8 mouse cellular contexts compared by ENCODE assay signal in the genomic region with DNA sequence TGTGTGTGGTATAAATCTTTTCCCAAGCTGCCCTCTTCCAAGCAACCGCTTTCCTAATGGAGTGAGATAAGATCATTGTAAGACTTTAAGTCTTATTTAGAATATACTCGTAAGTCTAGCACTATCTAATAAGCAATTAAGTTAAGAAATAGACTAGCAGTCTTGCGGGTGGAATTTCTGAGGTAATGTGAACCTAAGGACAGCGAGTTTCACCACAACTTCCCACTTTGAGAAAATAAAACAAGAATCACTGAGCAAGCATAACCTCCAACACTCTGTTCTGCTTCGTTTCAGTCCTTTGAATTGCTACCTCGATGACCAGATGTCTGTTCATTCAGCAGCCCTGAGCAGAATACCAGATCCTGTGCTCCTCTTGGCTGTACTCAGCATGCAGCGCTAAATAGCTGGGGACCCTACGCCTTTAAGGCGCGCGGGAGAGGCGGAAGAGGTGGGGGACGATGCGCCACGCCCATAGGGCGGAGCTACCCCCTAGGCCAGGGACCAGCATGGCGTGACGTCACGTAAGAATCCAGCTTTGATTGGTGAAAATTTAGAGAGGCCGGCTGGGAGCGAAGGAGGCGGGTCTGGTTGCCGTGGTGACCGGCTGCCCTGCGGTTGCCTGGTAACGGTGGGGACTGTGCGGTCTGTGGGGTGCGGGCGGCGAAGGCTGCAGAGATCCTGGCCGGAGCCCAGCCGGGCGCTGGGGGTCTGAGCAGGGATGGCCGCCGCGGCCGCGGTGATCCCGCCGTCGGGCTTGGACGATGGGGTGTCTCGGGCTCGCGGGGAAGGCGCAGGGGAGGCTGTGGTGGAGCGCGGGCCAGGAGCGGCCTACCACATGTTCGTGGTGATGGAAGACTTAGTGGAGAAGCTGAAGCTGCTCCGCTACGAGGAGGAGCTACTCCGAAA. TPM values are rescaled to one million over a fixed set of nuclear protein-coding genes. Genes with fewer than 3 reads are reported as not detected.
DNase-seq lines count a peak whose midpoint lies in the region; ATAC-seq lines count a peak whose summit lies in the region.

A gene (plus strand): TSS at position 614 of the 906 bp plus-strand sequence.

- peak; percentile 98 to 99 for ATAC-seq in hematopoietic stem cell, adult 5-6 weeks (replicated peaks in 1 of 2; ENCODE audit: insufficient read depth in 1 of 2, low FRiP score in 2 of 2, low TSS enrichment in 1 of 2, low read depth in 1 of 2, poor library complexity in 2 of 2, severe bottlenecking in 2 of 2)
- peak; percentile 100 for ATAC-seq in lung, embryonic 16.5 days (ENCODE audit: low read depth)

- peaks cover 6% of the 10 kb centered on the region; the same call in 1 of the 2 replicates for H3K4me1 ChIP-seq in lung, embryonic 16.5 days (replicated peaks; ENCODE audit: control insufficient read depth, insufficient read depth, low read length)

- no peaks in the 10 kb centered on the region for H3K36me3 ChIP-seq in lung, embryonic 16.5 days (ENCODE audit: control insufficient read depth, insufficient read depth, low read length)

- H3K27me3 ChIP-seq in lung, embryonic 16.5 days (ENCODE audit: control insufficient read depth, insufficient read depth, low read depth, low read length) = no peaks in the 10 kb centered on the region

- DNase-seq in MEL-GATA-1-ER (ENCODE audit: extremely low read depth, low read depth) = peak; percentile 90
- peak; percentile 99 for DNase-seq in cerebellum, adult 8-10 months
- peak; percentile 99 for DNase-seq in forelimb bud, embryonic 11.5 days (ENCODE audit: low read depth, low spot score)
- peak; percentile 99 for DNase-seq in layer of hippocampus, adult 9-10 months (ENCODE audit: low spot score)
- DNase-seq in ovary, postnatal 10 days (ENCODE audit: low spot score) = peak; percentile 89
- peak; percentile 97 to 99 for DNase-seq in thymus, postnatal 10 days (ENCODE audit: low spot score in 2 of 2)

- H3K27ac ChIP-seq in lung, embryonic 16.5 days (ENCODE audit: low read length) = peak within 1 kb of the TSS; percentile 55; the same call in 1 of the 2 replicates

- 2% methylated on average over 53 of the region's 53 CpGs for WGBS in lung, embryonic 16.5 days

- peak within 1 kb of the TSS; percentile 77 for H3K9ac ChIP-seq in lung, embryonic 16.5 days (ENCODE audit: low read length)

- H3K9me3 ChIP-seq in lung, embryonic 16.5 days (ENCODE audit: control insufficient read depth, low read length) = no peaks in the 10 kb centered on the region

- peak within 1 kb of the TSS; percentile 74 for H3K4me3 ChIP-seq in lung, embryonic 16.5 days (ENCODE audit: low read length)

- H3K4me2 ChIP-seq in lung, embryonic 16.5 days (ENCODE audit: low read depth, low read length) = peak within 1 kb of the TSS; percentile 92

RNA-seq across cellular contexts. Expression of the gene that starts here (rescaled TPM):
- total RNA-seq in hematopoietic stem cell, adult 5-6 weeks (2017) = 68.7 and 71.7 TPM in 2 replicates
- 28.8 and 31.1 TPM in 2 replicates for polyA plus RNA-seq in lung, embryonic 16.5 days (2015; fragmentation: Nextera tagmentation; extraction: Ambion mirVana)

Comparison
In these comparisons a context has a peak if more than half of its experiments do, and no peak if none do; other contexts are left out.
1. Peak in every context shown above with its lines: DNase-seq, ATAC-seq, H3K4me3 ChIP-seq and H3K27ac ChIP-seq.